Mouse (Mus musculus): ENCODE results near the gene Kcns1.
A peak's percentile ranks its signal among the peaks of the same experiment; 100 is the strongest.
"Not testable (repeated sequence)": the region's sequence is repeated elsewhere in the genome, so short reads cannot be mapped to it uniquely, and the experiment has no call there.

Kcns1 gene

GRCm38 (mm10) chr2:164170902-164171301, at the start of gene Kcns1:
Gene Kcns1, minus strand, starts transcription at chr2:164171113.
- no peak for DNase-seq (ENCODE audit: extremely low read depth, low read depth)

- DNase-seq (ENCODE audit: extremely low read depth, low read depth) = no peak
Observed at GRCm38 (mm10) chr2:164219295-164219694, 48.4 kb upstream of the Kcns1 start.

GRCm38 (mm10) chr2:164212711-164213110, 41.8 kb upstream of the Kcns1 start:
- no peak for DNase-seq (ENCODE audit: extremely low read depth, low read depth)

- no peak for DNase-seq (ENCODE audit: extremely low read depth, low read depth)
Observed at GRCm38 (mm10) chr2:164210892-164211291, 40.0 kb upstream of the Kcns1 start.

- no peak for DNase-seq (ENCODE audit: extremely low read depth, low read depth)
Observed at GRCm38 (mm10) chr2:164206676-164207075, 35.8 kb upstream of the Kcns1 start.

- not testable (repeated sequence) for DNase-seq (ENCODE audit: extremely low read depth, low read depth)
Observed at GRCm38 (mm10) chr2:164206011-164206410, 35.1 kb upstream of the Kcns1 start.

- DNase-seq (ENCODE audit: extremely low read depth, low read depth) = no peak
Observed at GRCm38 (mm10) chr2:164199626-164200327, 28.9 kb upstream of the Kcns1 start, which contains the start of gene Wfdc15a. Gene Wfdc15a, minus strand, starts transcription at chr2:164200130.

GRCm38 (mm10) chr2:164196700-164196990, 25.7 kb upstream of the Kcns1 start:
- DNase-seq (ENCODE audit: extremely low read depth, low read depth) = no peak

GRCm38 (mm10) chr2:164195971-164196699, 25.2 kb upstream of the Kcns1 start:
- no peak for DNase-seq (ENCODE audit: extremely low read depth, low read depth)

- no peak for DNase-seq (ENCODE audit: extremely low read depth, low read depth)
Observed at GRCm38 (mm10) chr2:164194959-164195630, 24.2 kb upstream of the Kcns1 start.

GRCm38 (mm10) chr2:164192279-164192678, 21.4 kb upstream of the Kcns1 start:
- DNase-seq (ENCODE audit: extremely low read depth, low read depth) = no peak

GRCm38 (mm10) chr2:164190576-164190975, 19.7 kb upstream of the Kcns1 start, which contains the start of gene Wfdc12:
Gene Wfdc12, minus strand, starts transcription at chr2:164190608.
- no peak for DNase-seq (ENCODE audit: extremely low read depth, low read depth)

GRCm38 (mm10) chr2:164188722-164189121, 17.8 kb upstream of the Kcns1 start:
- DNase-seq (ENCODE audit: extremely low read depth, low read depth) = peak; percentile 14

GRCm38 (mm10) chr2:164184145-164184719, 13.3 kb upstream of the Kcns1 start:
- DNase-seq (ENCODE audit: extremely low read depth, low read depth) = peak; percentile 37

- no peak for DNase-seq (ENCODE audit: extremely low read depth, low read depth)
Observed at GRCm38 (mm10) chr2:164183340-164183739, 12.4 kb upstream of the Kcns1 start.

- DNase-seq (ENCODE audit: extremely low read depth, low read depth) = no peak
Observed at GRCm38 (mm10) chr2:164182692-164183255, 11.9 kb upstream of the Kcns1 start, which contains the start of gene Wfdc5. Gene Wfdc5, minus strand, starts transcription at chr2:164182742.

- no peak for DNase-seq (ENCODE audit: extremely low read depth, low read depth)
Observed at GRCm38 (mm10) chr2:164180770-164181169, 9.9 kb upstream of the Kcns1 start.

- DNase-seq (ENCODE audit: extremely low read depth, low read depth) = peak; percentile 12
Observed at GRCm38 (mm10) chr2:164180124-164180523, 9.2 kb upstream of the Kcns1 start.

- DNase-seq (ENCODE audit: extremely low read depth, low read depth) = no peak
Observed at GRCm38 (mm10) chr2:164177831-164178230, 6.9 kb upstream of the Kcns1 start.

- no peak for DNase-seq (ENCODE audit: extremely low read depth, low read depth)
Observed at GRCm38 (mm10) chr2:164175850-164176249, 4.9 kb upstream of the Kcns1 start.

GRCm38 (mm10) chr2:164174649-164175395, 3.9 kb upstream of the Kcns1 start:
- no peak for DNase-seq (ENCODE audit: extremely low read depth, low read depth)
